Mouse (Mus musculus) lung, adult 2 months (tissue): ENCODE data around the gene Skiv2l.

Source experiments
- CTCF ChIP-seq: fragments of 200-500 bp; IDR thresholded peaks from 2 replicates; pipeline ENCODE4 v1.5.1; 2011; ENCODE audit warnings: mild to moderate bottlenecking, low read length, control low read depth; ENCODE audit not compliant: insufficient read depth
- POLR2A ChIP-seq: fragments of 200-500 bp; IDR thresholded peaks from 2 replicates; pipeline ENCODE4 v1.6.1; 2011; ENCODE audit warnings: low read depth, mild to moderate bottlenecking, control low read depth, low read length, borderline replicate concordance; ENCODE audit errors: extremely low read depth

DNA sequence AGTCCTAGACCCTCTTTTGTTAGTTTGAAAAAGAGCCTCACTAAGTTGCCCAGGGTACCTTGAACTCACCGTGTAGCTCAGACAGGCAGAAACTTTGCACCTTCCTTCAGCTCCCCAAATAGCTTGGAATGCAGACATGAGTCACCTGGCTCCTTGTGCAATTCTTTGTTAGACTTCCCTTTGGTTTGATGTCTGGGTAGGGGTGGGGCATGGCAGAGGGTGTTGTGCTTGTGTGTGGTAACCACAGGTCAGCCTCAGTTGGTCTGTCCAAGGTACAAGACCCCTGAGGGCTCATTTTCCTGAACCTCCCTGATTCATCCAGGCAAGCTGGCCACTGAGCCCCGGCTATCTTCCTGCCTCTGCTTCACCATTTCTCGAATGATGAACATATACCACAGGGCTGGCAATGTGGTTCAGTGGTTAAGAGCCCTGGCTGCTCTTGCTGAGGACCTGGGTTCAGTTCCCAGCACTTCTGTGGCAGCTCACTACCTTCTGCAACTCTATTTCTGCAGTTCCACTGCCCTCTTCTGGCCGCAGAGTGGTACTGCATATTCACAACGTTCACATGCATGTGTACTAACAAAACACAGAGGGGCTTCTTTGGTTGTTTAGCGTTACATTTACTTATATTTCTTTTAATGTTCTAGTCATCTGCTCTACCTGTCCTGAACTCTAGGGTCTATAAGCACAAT, 45.0 kb downstream of the Skiv2l start:
- TF ChIP-seq CTCF, result no peak
- no peak for TF ChIP-seq POLR2A
